Mouse (Mus musculus) neural tube, embryonic 11.5 days (tissue): ENCODE results near the gene Omt2a. TPM values are rescaled to one million over a fixed set of nuclear protein-coding genes. Genes with fewer than 3 reads are reported as not detected.

Experiments
- ATAC-seq: fragments of 200-750 bp; cut with Nextera tagmentation; 2 replicates; pipeline ENCODE4 v1.8.0; 2017; ENCODE audit warnings: moderate number of reproducible peaks, mild to moderate bottlenecking, moderate TSS enrichment, moderate library complexity; ENCODE audit not compliant: insufficient read depth, low FRiP score, low TSS enrichment
- DNase-seq: peaks from one replicate; pipeline ENCODE4 v3.0.0-alpha.2; 2015; ENCODE audit warnings: low spot score
- H3K27ac ChIP-seq: fragments of 300-500 bp; sonication (generic); 2 replicates; pipeline ENCODE4 v1.5.1; 2014; ENCODE audit warnings: low read depth, mild to moderate bottlenecking, low read length
- H3K27me3 ChIP-seq: fragments of 300-500 bp; sonication (generic); 2 replicates; pipeline ENCODE4 v1.6.1; 2014; ENCODE audit warnings: mild to moderate bottlenecking, low read length, mixed read lengths; ENCODE audit not compliant: control insufficient read depth, insufficient read depth
- H3K36me3 ChIP-seq: fragments of 300-500 bp; sonication (generic); 2 replicates; pipeline ENCODE4 v1.6.1; 2014; ENCODE audit warnings: mild to moderate bottlenecking, low read length, moderate library complexity, mixed read lengths; ENCODE audit not compliant: control insufficient read depth, insufficient read depth
- H3K4me1 ChIP-seq: fragments of 300-500 bp; sonication (generic); 2 replicates; pipeline ENCODE4 v1.6.1; 2014; ENCODE audit warnings: low read length, mixed read lengths; ENCODE audit not compliant: control insufficient read depth, insufficient read depth
- H3K4me2 ChIP-seq: fragments of 300-500 bp; sonication (generic); 2 replicates; pipeline ENCODE4 v1.6.1; 2014; ENCODE audit warnings: low read depth, mild to moderate bottlenecking, moderate library complexity
- H3K4me3 ChIP-seq: fragments of 300-500 bp; sonication (generic); 2 replicates; pipeline ENCODE4 v1.5.1; 2014; ENCODE audit warnings: low read depth, low read length
- H3K9ac ChIP-seq: fragments of 300-500 bp; sonication (generic); 2 replicates; pipeline ENCODE4 v1.6.1; 2014; ENCODE audit warnings: mild to moderate bottlenecking, low read length
- H3K9me3 ChIP-seq: fragments of 300-500 bp; sonication (generic); 2 replicates; pipeline ENCODE4 v1.6.1; 2016; ENCODE audit warnings: low read length; ENCODE audit not compliant: control insufficient read depth
- WGBS: fragments of 180-500 bp; shearing (Covaris S2); extraction: QIAGEN DNeasy Blood & Tissue Kit; methylation state at CpG from one replicate; pipeline ENCODE4 v1.1.7; 2014; 5-methylcytosine and 5-hydroxymethylcytosine counted together
- polyA plus RNA-seq: library from polyadenylated mRNA; unstranded; fragments of >200 nt; fragmentation: Nextera tagmentation; extraction: Ambion mirVana; gene quantifications from 2 replicates; pipeline ENCODE4 v1.2.1, GENCODE M21; 2014

Gene Omt2a
- not detected in 2 replicates for polyA plus RNA-seq

DNA sequence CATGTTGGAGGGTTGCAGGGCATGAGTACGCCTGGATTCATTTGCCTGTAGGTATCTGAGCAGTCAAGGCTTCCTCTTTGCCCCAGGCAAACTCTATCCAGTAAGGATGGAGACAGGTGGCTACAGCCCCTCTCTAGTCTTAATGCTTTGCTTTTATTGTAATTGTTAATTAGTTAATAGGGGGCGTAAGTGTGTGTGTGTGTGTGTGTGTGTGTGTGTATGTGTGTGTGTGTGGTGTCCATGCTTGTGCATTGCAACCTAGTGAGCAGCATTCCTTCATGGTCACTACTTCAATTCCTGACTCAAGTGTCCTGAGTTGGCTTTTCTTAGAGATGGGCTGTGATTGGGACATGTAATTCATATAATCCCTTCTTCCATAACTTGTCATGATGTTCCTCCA is at the start of gene Omt2a:
Omt2a (minus strand) TSS at position 101 of the 400 bp plus-strand sequence.
- 95% methylated on average over 2 of the region's 2 CpGs for WGBS
- Histone ChIP-seq H3K4me1 (no peaks in the 10 kb centered on the region), H3K4me2 (no peak within 1 kb of the TSS), H3K4me3 (no peak within 1 kb of the TSS), H3K9me3 (no peaks in the 10 kb centered on the region), H3K36me3 (no peaks in the 10 kb centered on the region), H3K27ac (no peak within 1 kb of the TSS), H3K9ac (no peak within 1 kb of the TSS), H3K27me3 (no peaks in the 10 kb centered on the region)
- no peak for DNase-seq
- ATAC-seq, result no peak

- no peaks in the 10 kb centered on the region for H3K4me1 ChIP-seq
- no peaks in the 10 kb centered on the region for H3K9me3 ChIP-seq
- H3K4me2 ChIP-seq, result no peak overlapping the region
- ATAC-seq, result no peak
- DNase-seq, result no peak
- WGBS, result 82% methylated on average over 6 of the region's 6 CpGs
- H3K36me3 ChIP-seq, result no peaks in the 10 kb centered on the region
- no peak overlapping the region for H3K4me3 ChIP-seq
- H3K27me3 ChIP-seq, result no peaks in the 10 kb centered on the region
- H3K9ac ChIP-seq, result no peak overlapping the region
- H3K27ac ChIP-seq, result no peak overlapping the region
Observed at GRCm38 (mm10) chr9:78363374-78363773, 48.8 kb upstream of the Omt2a start.

DNA sequence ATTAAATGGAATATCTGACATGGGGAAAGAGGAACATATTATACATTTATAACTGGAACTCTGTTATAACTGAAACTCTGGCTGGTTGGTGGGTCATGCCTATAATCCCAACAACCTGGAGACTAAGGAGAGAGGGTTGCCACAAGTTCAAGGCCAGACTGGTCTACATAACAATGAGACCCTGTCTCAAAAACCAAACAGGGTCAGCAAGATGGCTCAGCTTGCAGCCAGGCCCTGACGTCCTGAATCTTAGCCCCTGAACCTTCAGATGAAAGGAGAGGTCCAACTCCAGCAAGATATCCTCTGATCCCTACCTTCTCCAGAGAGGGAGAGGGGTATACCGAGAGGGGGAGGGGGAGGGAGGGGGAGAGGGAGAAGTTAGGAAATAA is 45.9 kb upstream of the Omt2a start:
- Histone ChIP-seq H3K27me3 (no peaks in the 10 kb centered on the region), H3K9me3 (no peaks in the 10 kb centered on the region), H3K36me3 (no peaks in the 10 kb centered on the region), H3K27ac (no peak overlapping the region), H3K4me2 (no peak overlapping the region), H3K9ac (no peak overlapping the region), H3K4me1 (no peaks in the 10 kb centered on the region), H3K4me3 (no peak overlapping the region)
- ATAC-seq, result no peak
- no peak for DNase-seq
- WGBS, result 50% methylated on average over 2 of the region's 2 CpGs

GRCm38 (mm10) chr9:78359750-78360483 is 45.3 kb upstream of the Omt2a start:
- H3K36me3 ChIP-seq, result no peaks in the 10 kb centered on the region
- H3K27ac ChIP-seq, result no peak overlapping the region
- ATAC-seq (no peak), DNase-seq (no peak)
- no peak overlapping the region for H3K4me2 ChIP-seq
- H3K4me3 ChIP-seq, result no peak overlapping the region
- 75% methylated on average over 6 of the region's 6 CpGs for WGBS
- no peaks in the 10 kb centered on the region for H3K27me3 ChIP-seq
- no peaks in the 10 kb centered on the region for H3K4me1 ChIP-seq
- H3K9me3 ChIP-seq, result no peaks in the 10 kb centered on the region
- no peak overlapping the region for H3K9ac ChIP-seq

DNA sequence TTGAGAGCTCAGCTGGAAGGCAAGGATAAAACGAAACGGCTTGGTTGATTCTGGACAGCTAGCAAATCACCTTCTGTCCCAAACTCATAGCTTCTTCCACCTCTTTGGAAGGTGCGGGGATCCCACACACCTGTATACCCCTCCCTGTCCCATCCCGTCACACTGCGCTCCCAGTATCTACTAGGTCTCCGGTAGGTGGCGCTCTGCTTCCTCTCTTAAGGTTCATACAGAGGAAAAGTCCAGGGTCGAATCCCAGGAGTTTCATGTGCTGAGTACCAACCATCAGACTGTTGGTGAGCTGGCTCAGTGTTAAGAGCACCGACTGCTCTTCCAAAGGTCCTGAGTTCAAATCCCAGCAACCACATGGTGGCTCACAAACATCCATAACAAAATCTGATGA is 43.5 kb upstream of the Omt2a start:
- Histone ChIP-seq H3K27me3 (no peaks in the 10 kb centered on the region), H3K27ac (no peak overlapping the region), H3K4me3 (no peak overlapping the region), H3K4me2 (no peak overlapping the region), H3K9me3 (no peaks in the 10 kb centered on the region), H3K36me3 (no peaks in the 10 kb centered on the region), H3K9ac (no peak overlapping the region), H3K4me1 (no peaks in the 10 kb centered on the region)
- DNase-seq (peak; percentile 65), ATAC-seq (no peak)
- WGBS, result 17% methylated on average over 9 of the region's 9 CpGs

DNA sequence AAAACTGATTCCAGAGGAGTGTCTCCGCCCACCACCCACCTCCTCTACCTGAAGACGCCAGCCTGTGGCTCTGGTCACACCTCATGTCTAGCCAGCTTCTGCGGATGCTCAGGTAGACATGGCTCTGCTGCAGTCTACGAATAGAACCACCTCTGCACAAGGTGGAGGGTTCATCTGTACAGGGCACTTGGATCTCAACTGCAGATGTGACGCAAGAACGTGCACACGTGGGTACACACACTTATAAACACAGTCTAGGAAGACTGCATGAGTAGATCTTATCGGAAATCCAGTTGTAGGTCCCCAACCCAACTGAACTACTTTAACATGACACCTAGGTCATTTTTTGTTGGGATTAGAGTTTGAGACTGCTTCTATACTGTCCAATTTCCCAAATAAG is 41.0 kb upstream of the Omt2a start, which contains the start of gene Gsta2:
Gsta2 (minus strand) TSS at position 178 of the 400 bp plus-strand sequence.
- WGBS, result 91% methylated on average over 8 of the region's 8 CpGs
- Histone ChIP-seq H3K4me2 (no peak within 1 kb of the TSS), H3K27me3 (no peaks in the 10 kb centered on the region), H3K4me3 (no peak within 1 kb of the TSS), H3K9me3 (no peaks in the 10 kb centered on the region), H3K4me1 (no peaks in the 10 kb centered on the region), H3K36me3 (no peaks in the 10 kb centered on the region), H3K27ac (no peak within 1 kb of the TSS), H3K9ac (no peak within 1 kb of the TSS)
- DNase-seq (no peak), ATAC-seq (no peak)

- no peaks in the 10 kb centered on the region for H3K27me3 ChIP-seq
- no peaks in the 10 kb centered on the region for H3K9me3 ChIP-seq
- no peak overlapping the region for H3K9ac ChIP-seq
- H3K4me3 ChIP-seq, result no peak overlapping the region
- no peak for ATAC-seq
- no peaks in the 10 kb centered on the region for H3K36me3 ChIP-seq
- no peaks in the 10 kb centered on the region for H3K4me1 ChIP-seq
- no peak overlapping the region for H3K4me2 ChIP-seq
- DNase-seq, result no peak
- no peak overlapping the region for H3K27ac ChIP-seq
- 79% methylated on average over 11 of the region's 11 CpGs for WGBS
Observed at GRCm38 (mm10) chr9:78354665-78355578, 40.3 kb upstream of the Omt2a start.

DNA sequence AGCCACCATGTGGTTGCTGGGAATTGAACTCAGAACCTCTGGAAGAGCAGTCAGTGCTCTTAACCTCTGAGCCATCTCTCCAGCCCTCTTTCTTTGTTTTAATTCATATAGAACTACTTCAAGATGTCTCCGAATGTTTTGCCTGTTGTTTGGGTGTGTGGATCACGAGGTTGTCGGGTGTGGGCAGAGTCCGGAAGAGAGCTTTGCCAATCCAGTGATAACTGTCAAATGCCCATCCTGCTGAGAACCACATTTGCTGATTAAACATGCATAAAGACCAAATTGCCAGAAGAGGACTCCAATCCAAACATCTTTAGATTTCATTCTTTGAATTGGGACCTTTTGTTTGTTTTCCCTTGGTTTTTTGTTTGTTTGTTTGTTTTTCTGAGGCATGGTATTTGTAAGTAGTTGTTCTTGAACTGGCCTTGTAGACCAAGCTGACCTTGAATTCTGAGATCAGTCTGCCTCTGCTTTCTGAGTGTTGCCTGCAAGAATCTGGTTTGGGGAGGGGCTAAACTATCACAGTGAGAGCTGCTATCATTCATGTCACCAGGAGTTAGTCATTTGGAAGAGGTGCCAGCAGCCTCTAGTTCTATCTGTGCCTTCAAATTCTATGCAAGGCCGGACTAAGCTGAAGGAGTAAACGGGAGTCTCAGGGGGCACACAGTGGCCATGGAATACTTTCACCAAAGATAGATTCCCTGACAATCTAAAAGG is 37.1 kb upstream of the Omt2a start:
- DNase-seq (no peak), ATAC-seq (no peak)
- H3K4me3 ChIP-seq, result no peak overlapping the region
- no peaks in the 10 kb centered on the region for H3K36me3 ChIP-seq
- H3K4me2 ChIP-seq, result no peak overlapping the region
- no peaks in the 10 kb centered on the region for H3K27me3 ChIP-seq
- 90% methylated on average over 6 of the region's 6 CpGs for WGBS
- no peak overlapping the region for H3K27ac ChIP-seq
- H3K4me1 ChIP-seq, result no peaks in the 10 kb centered on the region
- no peak overlapping the region for H3K9ac ChIP-seq
- no peaks in the 10 kb centered on the region for H3K9me3 ChIP-seq
